Mouse (Mus musculus) lung, embryonic 16.5 days (tissue): ENCODE results near the gene Arhgap33. TPM values are rescaled to one million over a fixed set of nuclear protein-coding genes. Genes with fewer than 3 reads are reported as not detected.

Source experiments
- ATAC-seq: fragments of 200-750 bp; cut with Nextera tagmentation; 2 replicates; pipeline ENCODE4 v1.8.0; 2017; ENCODE audit warnings: low read depth, mild to moderate bottlenecking, moderate library complexity
- H3K27ac ChIP-seq: fragments of 300-500 bp; sonication (generic); 2 replicates; pipeline ENCODE4 v1.5.1; 2014; ENCODE audit warnings: mild to moderate bottlenecking, control low read depth, low read length
- H3K27me3 ChIP-seq: fragments of 300-500 bp; sonication (generic); 2 replicates; pipeline ENCODE4 v1.6.1; 2014; ENCODE audit warnings: low read depth, low read length, mixed read lengths; ENCODE audit not compliant: control insufficient read depth, insufficient read depth
- H3K36me3 ChIP-seq: fragments of 300-500 bp; sonication (generic); 2 replicates; pipeline ENCODE4 v1.6.1; 2014; ENCODE audit warnings: low read length; ENCODE audit not compliant: control insufficient read depth, insufficient read depth
- H3K4me1 ChIP-seq: fragments of 300-500 bp; sonication (generic); replicated peaks from 2 replicates; pipeline ENCODE4 v1.6.1; 2014; ENCODE audit warnings: low read length, mixed read lengths; ENCODE audit not compliant: control insufficient read depth, insufficient read depth
- H3K4me2 ChIP-seq: fragments of 300-500 bp; sonication (generic); 2 replicates; pipeline ENCODE4 v1.6.1; 2014; ENCODE audit warnings: low read depth, low read length, control low read depth
- H3K4me3 ChIP-seq: fragments of 300-500 bp; sonication (generic); 2 replicates; pipeline ENCODE4 v1.5.1; 2014; ENCODE audit warnings: mild to moderate bottlenecking, low read length, control low read depth
- H3K9ac ChIP-seq: fragments of 300-500 bp; sonication (generic); 2 replicates; pipeline ENCODE4 v1.6.1; 2014; ENCODE audit warnings: low read length, control low read depth
- H3K9me3 ChIP-seq: fragments of 300-500 bp; sonication (generic); 2 replicates; pipeline ENCODE4 v1.6.1; 2016; ENCODE audit warnings: low read length; ENCODE audit not compliant: control insufficient read depth
- WGBS: fragments of 180-500 bp; shearing (Covaris S2); extraction: QIAGEN DNeasy Blood & Tissue Kit; methylation state at CpG from one replicate; pipeline ENCODE4 v1.1.7; 2014; 5-methylcytosine and 5-hydroxymethylcytosine counted together
- polyA plus RNA-seq: library from polyadenylated mRNA; unstranded; fragments of >200 nt; fragmentation: Nextera tagmentation; extraction: Ambion mirVana; gene quantifications from 2 replicates; pipeline ENCODE4 v1.2.1, GENCODE M21; 2015

Gene Arhgap33
- polyA plus RNA-seq, 1 experiment from 2014 or later = 7.8 TPM

DNA sequence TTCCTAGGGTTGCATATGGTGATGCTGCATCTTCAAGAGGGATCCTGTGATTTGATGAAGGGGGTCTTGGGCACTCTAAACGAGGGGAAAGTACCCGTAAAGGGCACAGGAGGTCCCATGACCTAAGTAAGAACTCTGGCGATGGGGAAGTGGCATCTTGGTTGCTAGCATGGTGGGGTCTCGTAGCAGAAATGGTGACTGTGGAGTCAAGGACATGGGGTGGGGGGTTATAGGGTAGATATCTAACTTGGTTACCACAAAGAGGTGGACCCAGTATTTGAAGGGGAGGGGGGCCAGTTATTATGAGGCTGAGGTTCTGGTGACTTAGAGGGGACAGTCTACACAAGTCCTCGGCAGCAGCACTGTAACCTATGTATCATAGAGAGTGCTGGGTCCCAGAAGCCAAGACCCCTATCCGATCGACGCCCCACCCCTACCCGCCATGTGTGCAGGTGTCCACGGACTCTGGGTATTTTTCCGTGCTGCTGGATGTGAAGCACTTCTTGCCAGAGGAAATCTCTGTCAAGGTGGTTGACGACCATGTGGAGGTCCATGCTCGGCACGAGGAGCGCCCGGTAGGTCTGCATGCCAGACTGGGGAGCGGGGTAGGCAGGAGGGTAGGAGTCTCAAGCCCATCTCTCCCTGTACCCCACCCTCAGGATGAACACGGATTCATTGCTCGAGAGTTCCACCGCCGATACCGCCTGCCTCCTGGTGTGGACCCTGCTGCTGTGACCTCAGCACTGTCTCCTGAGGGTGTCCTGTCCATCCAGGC is 19.1 kb upstream of the Arhgap33 start:
- WGBS = 82% methylated on average over 22 of the region's 22 CpGs
- Histone ChIP-seq H3K27me3 (no peaks in the 10 kb centered on the region), H3K27ac (no peak overlapping the region; the same call in 1 of the 2 replicates), H3K36me3 (peaks cover 19% of the 10 kb centered on the region), H3K9ac (peak overlapping the region; percentile 92), H3K9me3 (no peaks in the 10 kb centered on the region), H3K4me1 (peaks cover 17% of the 10 kb centered on the region), H3K4me3 (peak overlapping the region; percentile 80), H3K4me2 (peak overlapping the region; percentile 83)
- ATAC-seq = no peak

DNA sequence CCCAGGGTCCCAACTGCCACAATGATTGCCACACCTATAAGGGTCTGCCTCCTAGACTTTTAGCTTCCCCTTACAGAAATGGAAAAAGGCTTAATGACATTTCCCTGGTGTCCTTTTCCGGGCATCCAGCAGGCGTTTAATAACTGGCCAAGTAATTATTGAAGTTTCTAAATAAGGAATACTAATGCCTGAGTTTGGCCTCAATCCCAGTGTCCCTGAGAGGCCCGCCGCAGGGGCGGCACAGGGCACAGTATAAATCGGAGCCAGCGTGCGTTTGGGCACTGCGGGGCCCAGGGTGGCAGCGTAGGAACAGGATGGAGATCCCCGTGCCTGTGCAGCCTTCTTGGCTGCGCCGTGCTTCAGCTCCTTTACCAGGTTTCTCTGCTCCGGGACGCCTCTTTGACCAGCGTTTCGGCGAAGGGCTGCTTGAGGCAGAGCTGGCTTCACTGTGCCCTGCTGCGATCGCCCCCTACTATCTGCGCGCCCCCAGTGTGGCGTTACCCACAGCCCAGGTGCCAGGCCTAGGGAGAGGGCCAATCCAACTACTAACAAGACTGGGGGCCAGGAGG is 18.2 kb upstream of the Arhgap33 start:
- H3K9ac ChIP-seq = peak overlapping the region; percentile 92
- no peaks in the 10 kb centered on the region for H3K9me3 ChIP-seq
- no peaks in the 10 kb centered on the region for H3K27me3 ChIP-seq
- H3K36me3 ChIP-seq = peaks cover 19% of the 10 kb centered on the region
- peak overlapping the region; percentile 97 for H3K27ac ChIP-seq
- H3K4me1 ChIP-seq = peaks cover 10% of the 10 kb centered on the region
- 2% methylated on average over 23 of the region's 23 CpGs for WGBS
- H3K4me2 ChIP-seq = peak overlapping the region; percentile 83
- ATAC-seq = peak; percentile 11; the same call in 1 of the 2 replicates
- H3K4me3 ChIP-seq = peak overlapping the region; percentile 80

DNA sequence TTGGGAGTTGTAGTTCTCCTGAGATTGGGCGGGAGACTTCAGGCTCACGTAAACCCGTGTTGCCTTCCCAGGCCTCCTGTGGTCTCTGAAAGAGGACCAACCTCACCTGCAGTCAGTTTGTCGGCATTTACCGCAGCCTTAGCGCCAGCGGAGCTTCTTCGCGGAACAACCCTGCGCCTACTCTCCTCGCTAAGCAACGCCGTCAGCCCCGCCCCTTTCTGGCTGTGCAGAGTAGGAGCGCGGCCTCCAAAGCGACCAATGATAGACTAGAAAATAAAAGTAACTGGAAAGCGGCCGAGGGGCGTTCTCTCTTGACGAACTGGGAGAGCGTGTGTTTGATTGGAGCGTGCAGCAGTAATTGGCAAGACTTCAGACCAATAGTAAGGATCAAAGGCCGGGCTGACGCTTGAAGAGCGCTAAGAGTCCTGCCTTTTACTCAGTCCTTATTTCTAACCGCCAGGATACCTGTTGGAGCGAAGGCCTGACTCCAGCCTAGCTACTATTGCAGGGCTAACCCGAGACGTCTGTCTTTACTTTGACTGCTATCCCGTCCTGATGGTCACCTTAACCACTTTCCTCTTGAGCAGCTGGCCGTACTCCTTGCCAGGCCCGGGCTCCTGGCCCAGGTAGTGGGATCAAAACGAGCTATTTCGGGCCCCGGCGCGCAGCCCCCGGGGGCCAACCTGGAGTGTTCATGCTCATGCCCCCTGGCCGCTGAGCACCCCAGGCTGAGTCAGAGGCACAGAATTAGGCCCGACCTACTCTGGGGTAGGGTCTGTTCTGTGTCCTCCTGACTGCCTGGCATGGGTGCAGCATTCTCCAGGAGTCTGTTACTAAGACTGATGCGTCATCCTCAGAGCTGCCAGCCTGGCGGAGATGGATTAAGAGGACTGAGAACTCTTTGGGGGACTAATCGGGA is 17.5 kb upstream of the Arhgap33 start, which contains the start of the genes Hspb6 and Proser3:
Gene Hspb6, plus strand, starts transcription at position 77 of the 919 bp plus-strand sequence.
Gene Proser3, minus strand, starts transcription at position 198 of the 919 bp plus-strand sequence.
- H3K36me3 ChIP-seq = peaks cover 22% of the 10 kb centered on the region
- WGBS = under 1% methylated on average over 44 of the region's 44 CpGs

DNA sequence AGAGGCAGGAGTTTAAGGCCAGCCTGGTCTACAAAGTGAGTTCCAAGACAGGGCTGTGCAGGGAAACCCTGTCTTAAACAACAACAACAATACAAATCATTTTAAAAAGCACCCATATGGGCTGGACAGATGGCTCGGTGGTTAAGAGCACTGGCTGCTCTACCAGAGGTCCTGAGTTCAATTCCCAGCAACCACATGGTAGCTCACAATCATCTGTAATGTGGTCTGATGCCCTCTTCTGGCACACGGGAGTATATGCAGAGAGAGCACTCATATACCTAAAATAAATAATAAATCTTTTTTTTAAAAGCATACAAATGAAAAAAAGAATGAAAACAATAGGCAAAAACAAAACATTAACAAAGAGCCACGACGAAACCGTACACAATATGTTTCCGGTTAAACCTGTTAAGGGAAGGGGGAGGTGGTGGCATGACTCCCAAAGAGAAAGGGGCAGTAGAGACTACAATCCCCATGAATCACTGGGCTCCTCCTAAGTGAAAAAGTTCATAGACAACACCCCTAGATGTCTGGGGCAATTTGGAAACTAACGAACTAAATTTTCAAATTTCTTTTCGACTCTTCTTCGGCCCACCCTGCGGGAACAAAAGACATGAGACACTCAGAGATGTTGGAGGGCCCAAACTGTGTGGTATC is 16.7 kb upstream of the Arhgap33 start:
- no peaks in the 10 kb centered on the region for H3K9me3 ChIP-seq
- peaks cover 9% of the 10 kb centered on the region; the same call in 1 of the 2 replicates for H3K4me1 ChIP-seq
- H3K9ac ChIP-seq = peak overlapping the region; percentile 83
- peaks cover 14% of the 10 kb centered on the region for H3K36me3 ChIP-seq
- WGBS = 2% methylated on average over 10 of the region's 10 CpGs
- H3K4me3 ChIP-seq = peak overlapping the region; percentile 80
- ATAC-seq = peak; percentile 65
- peak overlapping the region; percentile 45 for H3K4me2 ChIP-seq
- H3K27ac ChIP-seq = peak overlapping the region; percentile 99
- H3K27me3 ChIP-seq = no peaks in the 10 kb centered on the region

More for the DNA sequence above, 17.5 kb upstream of the Arhgap33 start, which contains the start of the genes Hspb6 and Proser3:
- Histone ChIP-seq H3K4me1 (peaks cover 9% of the 10 kb centered on the region; the same call in 1 of the 2 replicates), H3K9me3 (no peaks in the 10 kb centered on the region), H3K27me3 (no peaks in the 10 kb centered on the region), H3K27ac (peak within 1 kb of the TSS; percentile 99), H3K9ac (peak within 1 kb of the TSS; percentile 92), H3K4me3 (peak within 1 kb of the TSS; percentile 80), H3K4me2 (peak within 1 kb of the TSS; percentile 83)
- peak; percentile 96 for ATAC-seq

DNA sequence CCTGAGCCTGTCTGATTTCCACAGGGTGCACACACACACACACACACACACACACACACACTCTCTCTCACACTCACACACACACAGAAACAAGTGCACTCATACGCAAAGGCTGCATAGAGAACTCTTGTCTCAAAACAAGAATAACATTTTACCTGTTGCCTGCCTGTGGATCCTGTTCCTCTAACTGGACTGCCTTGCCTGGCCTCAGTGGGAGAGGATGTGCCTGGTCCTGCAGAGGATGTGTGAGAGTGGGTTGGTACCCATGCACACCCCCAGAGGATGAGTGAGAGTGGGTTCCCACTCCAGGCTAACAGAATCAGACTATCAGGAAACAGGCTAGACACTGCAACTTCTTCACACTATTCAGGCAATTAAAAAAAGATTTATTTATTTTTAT is 15.7 kb upstream of the Arhgap33 start:
- ATAC-seq = no peak
- H3K36me3 ChIP-seq = peaks cover 10% of the 10 kb centered on the region
- H3K4me1 ChIP-seq = peaks cover 9% of the 10 kb centered on the region; the same call in 1 of the 2 replicates
- H3K9me3 ChIP-seq = no peaks in the 10 kb centered on the region
- no peak overlapping the region for H3K4me3 ChIP-seq
- no peak overlapping the region for H3K4me2 ChIP-seq
- 77% methylated on average over 1 of the region's 1 CpGs for WGBS
- H3K27me3 ChIP-seq = no peaks in the 10 kb centered on the region
- no peak overlapping the region for H3K27ac ChIP-seq
- H3K9ac ChIP-seq = no peak overlapping the region

DNA sequence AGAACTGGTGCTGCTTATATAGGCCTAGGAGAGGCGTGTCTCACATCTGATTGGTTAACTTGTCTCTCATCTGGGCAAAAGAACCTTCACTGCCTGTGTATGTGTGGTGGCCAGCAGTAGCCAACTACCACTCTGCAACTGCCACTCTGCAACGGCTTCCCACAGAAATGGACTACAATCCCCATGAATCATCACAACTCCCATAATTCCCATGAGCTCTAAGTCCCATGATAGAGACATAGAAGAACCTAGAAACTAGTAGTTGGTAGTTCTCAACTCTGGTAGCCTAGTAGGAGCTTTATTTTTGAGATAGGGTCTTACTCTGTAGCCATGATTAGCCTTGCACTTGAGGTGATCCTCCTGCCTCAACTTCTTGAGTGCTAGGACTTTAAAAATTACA is 15.0 kb upstream of the Arhgap33 start:
- Histone ChIP-seq H3K27me3 (no peaks in the 10 kb centered on the region), H3K9ac (no peak overlapping the region), H3K4me2 (no peak overlapping the region), H3K36me3 (peaks cover 8% of the 10 kb centered on the region), H3K9me3 (no peaks in the 10 kb centered on the region), H3K4me3 (no peak overlapping the region), H3K4me1 (peaks cover 9% of the 10 kb centered on the region; the same call in 1 of the 2 replicates), H3K27ac (no peak overlapping the region)
- 94% methylated on average over 2 of the region's 2 CpGs for WGBS
- ATAC-seq = no peak

DNA sequence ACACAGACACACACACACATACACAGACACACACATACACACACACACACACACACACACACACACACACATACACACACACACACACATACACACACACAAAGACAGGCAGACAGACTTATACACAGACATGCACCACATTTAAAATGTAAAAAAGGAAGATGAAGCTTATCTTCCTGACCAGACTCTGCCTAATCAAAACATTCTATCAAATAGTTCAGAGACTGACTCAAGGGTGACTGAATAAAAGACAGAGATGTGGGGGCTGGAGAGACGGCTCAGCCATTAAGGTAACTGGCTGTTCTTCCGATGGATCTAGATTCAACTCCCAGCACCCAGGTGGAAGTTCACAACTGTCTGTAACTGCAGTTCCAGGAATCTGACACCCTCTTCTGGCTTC is 9.5 kb upstream of the Arhgap33 start:
- Histone ChIP-seq H3K27me3 (no peaks in the 10 kb centered on the region), H3K4me2 (no peak overlapping the region), H3K4me1 (no peaks in the 10 kb centered on the region), H3K27ac (no peak overlapping the region), H3K9ac (no peak overlapping the region), H3K9me3 (no peaks in the 10 kb centered on the region), H3K36me3 (peaks cover 10% of the 10 kb centered on the region; the same call in 1 of the 2 replicates), H3K4me3 (no peak overlapping the region)
- WGBS = 85% methylated on average over 2 of the region's 2 CpGs
- no peak for ATAC-seq

DNA sequence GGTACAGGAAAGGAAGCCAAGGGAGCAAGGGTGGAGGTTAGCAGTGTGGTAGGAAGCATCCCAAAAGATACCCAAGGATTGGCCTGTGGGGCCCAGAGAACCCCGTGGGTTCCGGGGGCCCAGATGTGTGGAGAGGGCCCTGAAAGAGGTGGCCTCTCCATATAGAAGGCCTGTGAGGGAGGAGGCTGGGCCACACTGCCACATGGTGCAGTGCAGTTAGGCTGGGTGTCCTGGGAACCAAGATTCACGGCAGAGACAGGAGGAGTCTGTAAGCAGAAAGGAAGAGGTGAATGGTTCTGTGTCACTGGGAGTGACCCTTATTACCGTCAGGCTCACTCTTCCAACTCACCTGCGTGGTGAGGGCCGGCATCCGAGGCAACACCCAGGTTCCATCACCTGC is 5.7 kb upstream of the Arhgap33 start:
- Histone ChIP-seq H3K4me1 (no peaks in the 10 kb centered on the region), H3K4me3 (no peak overlapping the region), H3K36me3 (peaks cover 8% of the 10 kb centered on the region; the same call in 1 of the 2 replicates), H3K27me3 (no peaks in the 10 kb centered on the region), H3K27ac (no peak overlapping the region), H3K9me3 (no peaks in the 10 kb centered on the region), H3K4me2 (no peak overlapping the region), H3K9ac (no peak overlapping the region)
- ATAC-seq = no peak
- 87% methylated on average over 7 of the region's 7 CpGs for WGBS
